Mouse (Mus musculus): ENCODE results near the gene Nop2. TPM values are rescaled to one million over a fixed set of nuclear protein-coding genes. Genes with fewer than 3 reads are reported as not detected.

The Nop2 gene
- polyA plus RNA-seq, 1 experiment from 2014 or later, result 70.3 TPM

- ATAC-seq, result no peak
- H3K4me2 ChIP-seq (replicated peaks), result no peak overlapping the region
- peaks cover 39% of the 10 kb centered on the region for H3K36me3 ChIP-seq
- WGBS, result 88% methylated on average over 12 of the region's 12 CpGs
- no peak overlapping the region for H3K9ac ChIP-seq
- H3K9me3 ChIP-seq, result no peaks in the 10 kb centered on the region
- H3K4me3 ChIP-seq (replicated peaks), result no peak overlapping the region
- no peak overlapping the region for H3K27ac ChIP-seq
- no peaks in the 10 kb centered on the region for H3K27me3 ChIP-seq (replicated peaks)
- no peaks in the 10 kb centered on the region; the same call in 1 of the 2 replicates for H3K4me1 ChIP-seq (replicated peaks)
These were observed 3.0 kb upstream of the Nop2 start for GRCm38 (mm10) chr6:125128724-125129123.

GRCm38 (mm10) chr6:125129710-125130402 is 1.9 kb upstream of the Nop2 start:
- WGBS, result 89% methylated on average over 20 of the region's 20 CpGs
- no peak overlapping the region for H3K9ac ChIP-seq
- H3K4me1 ChIP-seq (replicated peaks), result no peaks in the 10 kb centered on the region; the same call in 1 of the 2 replicates
- H3K4me3 ChIP-seq (replicated peaks), result no peak overlapping the region
- H3K4me2 ChIP-seq (replicated peaks), result no peak overlapping the region
- no peaks in the 10 kb centered on the region for H3K27me3 ChIP-seq (replicated peaks)
- ATAC-seq, result no peak
- H3K36me3 ChIP-seq, result peaks cover 34% of the 10 kb centered on the region
- H3K9me3 ChIP-seq, result no peaks in the 10 kb centered on the region
- H3K27ac ChIP-seq, result no peak overlapping the region

- peaks cover 41% of the 10 kb centered on the region for H3K36me3 ChIP-seq
- peak overlapping the region; percentile 92 for H3K4me2 ChIP-seq (replicated peaks)
- H3K27me3 ChIP-seq (replicated peaks), result no peaks in the 10 kb centered on the region
- H3K27ac ChIP-seq, result 0 out of 2 replicates have a peak overlapping the region, but pooled peaks have one; percentile 94
- H3K9ac ChIP-seq, result peak overlapping the region; percentile 85
- H3K9me3 ChIP-seq, result no peaks in the 10 kb centered on the region
- WGBS, result 6% methylated on average over 11 of the region's 11 CpGs
- H3K4me1 ChIP-seq (replicated peaks), result no peaks in the 10 kb centered on the region; the same call in 1 of the 2 replicates
- peak overlapping the region; percentile 78 for H3K4me3 ChIP-seq (replicated peaks)
- ATAC-seq, result 0 out of 2 replicates have a peak, but pooled peaks have one; percentile 1
These were observed 761 bp downstream of the Nop2 start for GRCm38 (mm10) chr6:125132470-125132869.

- H3K4me3 ChIP-seq (replicated peaks), result no peak overlapping the region
- no peak for ATAC-seq
- H3K36me3 ChIP-seq, result peaks cover 70% of the 10 kb centered on the region
- H3K4me2 ChIP-seq (replicated peaks), result no peak overlapping the region
- H3K27ac ChIP-seq, result no peak overlapping the region
- no peaks in the 10 kb centered on the region for H3K9me3 ChIP-seq
- H3K27me3 ChIP-seq (replicated peaks), result no peaks in the 10 kb centered on the region
- H3K4me1 ChIP-seq (replicated peaks), result no peaks in the 10 kb centered on the region; the same call in 1 of the 2 replicates
- WGBS, result 90% methylated on average over 19 of the region's 19 CpGs
- H3K9ac ChIP-seq, result no peak overlapping the region
These were observed 5.4 kb downstream of the Nop2 start for GRCm38 (mm10) chr6:125137002-125137671.

- Histone ChIP-seq H3K36me3 (peaks cover 78% of the 10 kb centered on the region), H3K4me3 (replicated peaks) (no peak overlapping the region), H3K4me2 (replicated peaks) (no peak overlapping the region), H3K27me3 (replicated peaks) (no peaks in the 10 kb centered on the region), H3K9ac (no peak overlapping the region), H3K27ac (no peak overlapping the region), H3K4me1 (replicated peaks) (peaks cover 2% of the 10 kb centered on the region; the same call in 1 of the 2 replicates), H3K9me3 (no peaks in the 10 kb centered on the region)
- ATAC-seq, result no peak
- 91% methylated on average over 7 of the region's 7 CpGs for WGBS
These were observed 8.0 kb downstream of the Nop2 start for GRCm38 (mm10) chr6:125139747-125140146.

GRCm38 (mm10) chr6:125142436-125142835 is 10.7 kb downstream of the Nop2 start:
- no peaks in the 10 kb centered on the region for H3K27me3 ChIP-seq (replicated peaks)
- H3K4me1 ChIP-seq (replicated peaks), result peaks cover 22% of the 10 kb centered on the region
- 84% methylated on average over 8 of the region's 8 CpGs for WGBS
- no peak overlapping the region for H3K9ac ChIP-seq
- H3K36me3 ChIP-seq, result peaks cover 55% of the 10 kb centered on the region
- no peak for ATAC-seq
- H3K9me3 ChIP-seq, result no peaks in the 10 kb centered on the region
- no peak overlapping the region for H3K4me2 ChIP-seq (replicated peaks)
- H3K27ac ChIP-seq, result no peak overlapping the region
- no peak overlapping the region for H3K4me3 ChIP-seq (replicated peaks)

GRCm38 (mm10) chr6:125143128-125143527 is 11.4 kb downstream of the Nop2 start:
- Histone ChIP-seq H3K9ac (no peak overlapping the region), H3K36me3 (peaks cover 51% of the 10 kb centered on the region)
- WGBS, result 77% methylated on average over 3 of the region's 3 CpGs

GRCm38 (mm10) chr6:125143904-125144303 is 12.2 kb downstream of the Nop2 start:
- H3K4me1 ChIP-seq (replicated peaks), result peaks cover 32% of the 10 kb centered on the region
- no peaks in the 10 kb centered on the region for H3K27me3 ChIP-seq (replicated peaks)
- ATAC-seq, result no peak
- H3K36me3 ChIP-seq, result peaks cover 43% of the 10 kb centered on the region
- H3K27ac ChIP-seq, result no peak overlapping the region
- H3K9me3 ChIP-seq, result no peaks in the 10 kb centered on the region
- H3K4me2 ChIP-seq (replicated peaks), result no peak overlapping the region
- 79% methylated on average over 9 of the region's 9 CpGs for WGBS
- no peak overlapping the region for H3K4me3 ChIP-seq (replicated peaks)
- H3K9ac ChIP-seq, result no peak overlapping the region

More at GRCm38 (mm10) chr6:125143128-125143527, 11.4 kb downstream of the Nop2 start:
- H3K4me1 ChIP-seq (replicated peaks), result peaks cover 24% of the 10 kb centered on the region
- no peak overlapping the region for H3K27ac ChIP-seq
- no peaks in the 10 kb centered on the region for H3K9me3 ChIP-seq
- no peak for ATAC-seq
- H3K4me2 ChIP-seq (replicated peaks), result no peak overlapping the region
- no peak overlapping the region for H3K4me3 ChIP-seq (replicated peaks)
- H3K27me3 ChIP-seq (replicated peaks), result no peaks in the 10 kb centered on the region

- peak; percentile 94 for ATAC-seq
- 2% methylated on average over 16 of the region's 16 CpGs for WGBS
- Histone ChIP-seq H3K27me3 (replicated peaks) (no peaks in the 10 kb centered on the region), H3K9me3 (no peaks in the 10 kb centered on the region), H3K4me1 (replicated peaks) (peaks cover 40% of the 10 kb centered on the region), H3K4me3 (replicated peaks) (peak within 1 kb of the TSS; percentile 56), H3K9ac (peak within 1 kb of the TSS; percentile 69), H3K36me3 (peaks cover 37% of the 10 kb centered on the region), H3K27ac (peak within 1 kb of the TSS; percentile 82), H3K4me2 (replicated peaks) (peak within 1 kb of the TSS; percentile 74)
These were observed 13.3 kb downstream of the Nop2 start, which contains the start of gene Iffo1 for GRCm38 (mm10) chr6:125145001-125145400. TSS of gene Iffo1 (plus strand) at chr6:125145241.

- WGBS, result 5% methylated on average over 34 of the region's 35 CpGs
These were observed 13.8 kb downstream of the Nop2 start for GRCm38 (mm10) chr6:125145479-125145951.

GRCm38 (mm10) chr6:125146148-125146547 is 14.4 kb downstream of the Nop2 start:
- Histone ChIP-seq H3K9ac (peak overlapping the region; percentile 69), H3K36me3 (peaks cover 26% of the 10 kb centered on the region), H3K27ac (0 out of 2 replicates have a peak overlapping the region, but pooled peaks have one; percentile 22), H3K27me3 (replicated peaks) (no peaks in the 10 kb centered on the region), H3K9me3 (no peaks in the 10 kb centered on the region), H3K4me1 (replicated peaks) (peaks cover 40% of the 10 kb centered on the region), H3K4me2 (replicated peaks) (peak overlapping the region; percentile 74), H3K4me3 (replicated peaks) (peak overlapping the region; percentile 56)
- 61% methylated on average over 7 of the region's 7 CpGs for WGBS
- no peak for ATAC-seq

More at GRCm38 (mm10) chr6:125145479-125145951, 13.8 kb downstream of the Nop2 start:
- Histone ChIP-seq H3K4me1 (replicated peaks) (peaks cover 40% of the 10 kb centered on the region), H3K9me3 (no peaks in the 10 kb centered on the region), H3K27ac (peak overlapping the region; percentile 82), H3K4me3 (replicated peaks) (peak overlapping the region; percentile 56), H3K4me2 (replicated peaks) (peak overlapping the region; percentile 74), H3K36me3 (peaks cover 32% of the 10 kb centered on the region), H3K27me3 (replicated peaks) (no peaks in the 10 kb centered on the region), H3K9ac (peak overlapping the region; percentile 69)
- ATAC-seq, result peak; percentile 70

- 75% methylated on average over 4 of the region's 4 CpGs for WGBS
- Histone ChIP-seq H3K4me1 (replicated peaks) (peaks cover 40% of the 10 kb centered on the region), H3K27me3 (replicated peaks) (no peaks in the 10 kb centered on the region), H3K9ac (no peak overlapping the region; the same call in 1 of the 2 replicates), H3K27ac (no peak overlapping the region), H3K4me2 (replicated peaks) (peak overlapping the region; percentile 74; the same call in 1 of the 2 replicates), H3K4me3 (replicated peaks) (0 out of 2 replicates have a peak overlapping the region, but pooled peaks have one; percentile 56), H3K36me3 (peaks cover 20% of the 10 kb centered on the region), H3K9me3 (no peaks in the 10 kb centered on the region)
- no peak for ATAC-seq
These were observed 15.1 kb downstream of the Nop2 start for GRCm38 (mm10) chr6:125146797-125147196.

Measured in intestine, embryonic 15.5 days (tissue).